Mouse (Mus musculus) stomach, postnatal 0 days (tissue): Measurements from ENCODE around the gene Kirrel3. TPM values are rescaled to one million over a fixed set of nuclear protein-coding genes. Genes with fewer than 3 reads are reported as not detected.

Source experiments
- ATAC-seq: fragments of 200-750 bp; cut with Nextera tagmentation; 2 replicates; pipeline ENCODE4 v1.8.0; 2017; ENCODE audit not compliant: low FRiP score, low TSS enrichment
- DNase-seq: peaks from one replicate; pipeline ENCODE4 v3.0.0-alpha.2; 2016; ENCODE audit warnings: low spot score
- H3K27ac ChIP-seq: fragments of 300-500 bp; sonication (generic); replicated peaks from 2 replicates; pipeline ENCODE4 v1.5.1; 2014; ENCODE audit warnings: mild to moderate bottlenecking, control low read depth
- H3K27me3 ChIP-seq: fragments of 300-500 bp; sonication (generic); 2 replicates; pipeline ENCODE4 v1.6.1; 2014; ENCODE audit warnings: low read length; ENCODE audit not compliant: control insufficient read depth, insufficient read depth
- H3K36me3 ChIP-seq: fragments of 300-500 bp; sonication (generic); 2 replicates; pipeline ENCODE4 v1.6.1; 2014; ENCODE audit warnings: low read length, mixed read lengths; ENCODE audit not compliant: control insufficient read depth, insufficient read depth
- H3K4me1 ChIP-seq: fragments of 300-500 bp; sonication (generic); replicated peaks from 2 replicates; pipeline ENCODE4 v1.6.1; 2014; ENCODE audit warnings: antibody characterized with exemption; ENCODE audit not compliant: control insufficient read depth, insufficient read depth
- H3K4me2 ChIP-seq: fragments of 300-500 bp; sonication (generic); replicated peaks from 2 replicates; pipeline ENCODE4 v1.6.1; 2014; ENCODE audit warnings: low read depth, mild to moderate bottlenecking, control low read depth, moderate library complexity
- H3K4me3 ChIP-seq: fragments of 300-500 bp; sonication (generic); 2 replicates; pipeline ENCODE4 v1.5.1; 2014; ENCODE audit warnings: low read depth, low read length, control low read depth
- H3K9ac ChIP-seq: fragments of 300-500 bp; sonication (generic); 2 replicates; pipeline ENCODE4 v1.6.1; 2014; ENCODE audit warnings: mild to moderate bottlenecking, low read length, control low read depth, mixed read lengths
- H3K9me3 ChIP-seq: fragments of 300-500 bp; sonication (generic); 2 replicates; pipeline ENCODE4 v1.6.1; 2016; ENCODE audit warnings: low read length; ENCODE audit not compliant: control insufficient read depth
- CTCF ChIP-seq: IDR thresholded peaks from 2 replicates; pipeline ENCODE4 v1.5.1; 2016; ENCODE audit warnings: antibody characterized with exemption, low read depth, mild to moderate bottlenecking, moderate library complexity
- EP300 ChIP-seq: optimal IDR thresholded peaks from 2 replicates; pipeline ENCODE3; 2016; ENCODE audit warnings: antibody characterized with exemption
- WGBS: fragments of 180-500 bp; shearing (Covaris S2); extraction: QIAGEN DNeasy Blood & Tissue Kit; methylation state at CpG from one replicate; pipeline ENCODE4 v1.1.7; 2014; 5-methylcytosine and 5-hydroxymethylcytosine counted together
- polyA plus RNA-seq: library from polyadenylated mRNA; unstranded; fragments of >200 nt; fragmentation: Nextera tagmentation; extraction: Ambion mirVana; gene quantifications from 2 replicates; pipeline ENCODE4 v1.2.1, GENCODE M21; 2015

Gene Kirrel3
- polyA plus RNA-seq, 1 experiment from 2014 or later: 1.4 TPM

DNA sequence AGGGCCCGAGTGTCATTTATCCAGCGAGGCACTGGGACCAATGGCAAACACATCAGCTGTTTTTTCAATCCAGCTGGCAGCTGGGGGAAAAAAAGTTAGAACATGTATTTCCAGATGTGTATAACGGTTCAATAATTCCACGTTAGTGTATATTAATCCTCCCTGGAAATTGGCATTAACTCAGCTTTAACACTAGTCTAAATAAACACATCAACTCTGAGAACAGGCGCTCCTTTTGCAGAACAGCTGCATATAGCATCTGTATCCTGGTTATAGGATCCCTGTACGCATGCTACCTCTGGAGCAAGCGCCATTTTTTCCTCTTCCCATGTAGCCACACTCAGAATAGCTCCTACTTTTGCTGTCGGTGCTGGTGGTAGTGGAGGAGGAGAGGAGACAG is 119.8 kb downstream of the Kirrel3 start:
- DNase-seq (no peak), ATAC-seq (no peak)
- Histone ChIP-seq H3K4me1 (no peaks in the 10 kb centered on the region), H3K27ac (no peak overlapping the region), H3K4me3 (no peak overlapping the region), H3K36me3 (no peaks in the 10 kb centered on the region), H3K27me3 (no peaks in the 10 kb centered on the region), H3K9me3 (no peaks in the 10 kb centered on the region), H3K4me2 (no peak overlapping the region), H3K9ac (no peak overlapping the region)
- 51% methylated on average over 8 of the region's 8 CpGs for WGBS
- no peak for TF ChIP-seq EP300
- no peak for TF ChIP-seq CTCF

- TF ChIP-seq CTCF (no peak), EP300 (no peak)
Observed at GRCm38 (mm10) chr9:34607976-34608375, 122.3 kb downstream of the Kirrel3 start.

DNA sequence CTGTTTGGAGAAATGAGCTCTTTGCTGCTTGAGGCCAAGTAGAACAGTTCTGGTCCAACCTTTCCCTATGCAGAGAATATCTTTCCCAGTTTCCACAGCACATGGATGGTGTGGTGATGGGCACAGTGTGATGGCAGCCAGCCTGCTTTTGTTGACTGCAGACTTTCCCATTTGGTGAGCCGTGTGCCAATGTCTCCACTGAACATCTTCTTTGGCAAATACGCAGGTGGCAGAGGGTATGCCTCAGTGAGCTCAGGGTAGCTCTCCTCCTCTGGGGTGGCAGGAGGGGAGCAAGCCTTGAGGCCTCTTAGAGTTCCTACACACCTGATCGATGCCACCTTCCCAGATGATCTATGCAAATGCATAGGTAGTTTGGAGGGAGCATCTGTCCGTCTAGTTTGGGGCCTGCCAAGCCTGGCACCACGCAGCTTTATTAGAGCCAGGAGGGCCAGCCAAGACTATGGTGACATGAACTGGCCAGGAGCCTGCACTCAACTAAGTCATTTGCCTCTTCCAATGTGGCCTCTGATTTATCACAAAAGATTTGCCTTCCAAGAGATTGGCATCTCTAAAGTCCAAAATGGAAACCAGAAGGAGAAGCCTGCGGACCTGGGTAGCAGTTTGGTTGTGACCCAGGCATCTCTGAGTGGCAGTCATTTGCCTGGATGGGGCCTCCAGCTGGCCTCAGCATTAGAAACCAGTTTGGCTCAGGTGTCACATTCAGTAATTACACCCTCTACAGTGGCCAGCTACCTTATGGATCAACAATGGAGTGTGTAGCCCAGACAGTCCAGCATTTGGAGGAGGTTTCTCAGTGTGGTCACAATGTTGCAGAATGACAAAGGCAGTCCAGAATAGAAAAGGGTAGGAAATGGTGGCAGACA is 127.4 kb downstream of the Kirrel3 start:
- Histone ChIP-seq H3K27ac (no peak overlapping the region), H3K9ac (no peak overlapping the region), H3K27me3 (no peaks in the 10 kb centered on the region), H3K9me3 (no peaks in the 10 kb centered on the region), H3K4me2 (no peak overlapping the region), H3K4me3 (no peak overlapping the region), H3K4me1 (no peaks in the 10 kb centered on the region), H3K36me3 (no peaks in the 10 kb centered on the region)
- no peak for TF ChIP-seq CTCF
- TF ChIP-seq EP300: no peak
- 97% methylated on average over 6 of the region's 6 CpGs for WGBS
- DNase-seq: no peak
- no peak for ATAC-seq

More at GRCm38 (mm10) chr9:34607976-34608375, 122.3 kb downstream of the Kirrel3 start:
- H3K36me3 ChIP-seq: no peaks in the 10 kb centered on the region
- H3K4me2 ChIP-seq: no peak overlapping the region
- H3K27me3 ChIP-seq: no peaks in the 10 kb centered on the region
- ATAC-seq (no peak), DNase-seq (no peak)
- H3K27ac ChIP-seq: no peak overlapping the region
- H3K4me1 ChIP-seq: no peaks in the 10 kb centered on the region
- no peak overlapping the region for H3K4me3 ChIP-seq
- 70% methylated on average over 2 of the region's 2 CpGs for WGBS
- no peak overlapping the region for H3K9ac ChIP-seq
- no peaks in the 10 kb centered on the region for H3K9me3 ChIP-seq

DNA sequence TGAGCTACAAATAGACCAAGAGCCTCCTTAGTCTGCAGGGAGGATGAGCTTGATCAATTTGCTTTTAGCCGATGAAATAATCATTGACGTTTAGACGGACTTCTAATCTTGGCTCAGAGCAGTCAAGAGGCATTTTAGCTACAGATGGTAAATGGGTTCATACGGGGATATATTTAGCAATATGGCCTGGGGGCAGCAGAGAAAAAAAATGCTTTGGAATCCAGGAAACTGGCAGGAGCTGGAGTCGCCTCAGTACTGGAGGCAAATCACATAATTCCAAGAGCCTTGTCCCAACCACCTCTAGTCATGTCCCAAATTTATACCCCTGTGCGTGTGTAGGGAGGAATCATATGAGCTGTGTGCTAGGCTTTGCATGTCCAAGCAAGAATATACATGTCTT is 132.4 kb downstream of the Kirrel3 start:
- no peaks in the 10 kb centered on the region for H3K9me3 ChIP-seq

DNA sequence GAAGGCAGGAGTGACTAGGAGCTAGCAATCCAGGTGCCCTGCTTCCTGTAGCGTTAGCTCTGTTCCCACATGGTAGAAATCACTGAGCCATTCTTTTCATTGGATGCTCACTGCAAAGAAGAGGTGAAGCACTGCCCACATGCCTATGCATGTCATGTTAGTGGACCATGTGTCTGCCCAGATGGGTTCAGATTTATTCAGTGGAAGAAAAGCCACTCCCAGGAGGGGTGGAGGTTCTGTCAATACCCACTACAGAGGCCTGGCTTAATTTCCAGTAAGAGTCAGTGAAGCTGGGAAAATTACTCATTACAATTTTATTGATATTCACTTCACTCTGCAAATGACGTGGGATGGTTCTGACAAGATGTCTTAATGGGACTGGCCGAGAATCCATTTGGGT is 134.2 kb downstream of the Kirrel3 start:
- Histone ChIP-seq H3K9me3 (no peaks in the 10 kb centered on the region), H3K4me2 (no peak overlapping the region), H3K4me3 (no peak overlapping the region), H3K27ac (no peak overlapping the region), H3K9ac (no peak overlapping the region), H3K36me3 (no peaks in the 10 kb centered on the region), H3K27me3 (no peaks in the 10 kb centered on the region), H3K4me1 (no peaks in the 10 kb centered on the region)
- ATAC-seq (no peak), DNase-seq (no peak)
- TF ChIP-seq EP300: no peak
- no peak for TF ChIP-seq CTCF
- WGBS: 78% methylated on average over 3 of the region's 3 CpGs

More for the DNA sequence above, 132.4 kb downstream of the Kirrel3 start:
- TF ChIP-seq CTCF: no peak
- no peak for TF ChIP-seq EP300
- H3K36me3 ChIP-seq: no peaks in the 10 kb centered on the region
- no peak overlapping the region for H3K4me2 ChIP-seq
- DNase-seq (no peak), ATAC-seq (no peak)
- H3K9ac ChIP-seq: no peak overlapping the region
- no peaks in the 10 kb centered on the region for H3K27me3 ChIP-seq
- no peak overlapping the region for H3K27ac ChIP-seq
- H3K4me3 ChIP-seq: no peak overlapping the region
- 61% methylated on average over 6 of the region's 6 CpGs for WGBS
- no peaks in the 10 kb centered on the region for H3K4me1 ChIP-seq

GRCm38 (mm10) chr9:34623526-34623925 is 137.8 kb downstream of the Kirrel3 start:
- Histone ChIP-seq H3K4me3 (no peak overlapping the region), H3K27ac (no peak overlapping the region), H3K36me3 (no peaks in the 10 kb centered on the region), H3K9ac (no peak overlapping the region), H3K4me1 (no peaks in the 10 kb centered on the region), H3K9me3 (no peaks in the 10 kb centered on the region), H3K4me2 (no peak overlapping the region), H3K27me3 (no peaks in the 10 kb centered on the region)
- ATAC-seq (no peak), DNase-seq (no peak)
- TF ChIP-seq EP300: no peak
- no peak for TF ChIP-seq CTCF
- 46% methylated on average over 5 of the region's 5 CpGs for WGBS
